Mouse (Mus musculus) neutrophil, adult 83 days (primary cell): ENCODE data around the gene Smlr1. TPM values are rescaled to one million over a fixed set of nuclear protein-coding genes. Genes with fewer than 3 reads are reported as not detected.

Source experiments
- total RNA-seq, 2 experiments: library from RNA; stranded (reverse); gene quantifications; one replicate each; pipeline ENCODE4 v1.2.4; 2023

The Smlr1 gene
- not detected for total RNA-seq

DNA sequence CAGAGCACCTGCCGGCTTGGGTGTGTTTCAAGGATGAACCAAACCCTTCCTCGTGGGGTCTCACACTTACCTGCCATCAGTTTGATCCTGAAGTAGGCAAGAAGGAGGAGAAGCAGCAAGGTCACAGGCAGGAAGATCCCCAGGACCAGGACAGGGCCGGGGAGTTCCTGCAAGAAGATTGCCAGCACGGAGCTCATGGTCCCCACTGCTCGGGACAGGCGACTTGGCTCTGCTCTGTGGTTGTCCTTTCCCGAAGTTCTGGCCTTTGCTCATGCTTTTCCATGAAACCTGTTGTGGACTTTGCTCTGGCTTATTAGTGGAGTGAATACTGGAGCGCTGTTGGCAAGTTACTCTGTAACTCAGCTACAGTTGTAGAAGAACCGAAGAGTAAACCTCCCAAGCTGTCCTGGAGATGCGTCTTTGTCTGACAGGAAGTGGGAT, at the start of gene Smlr1:
Gene Smlr1, minus strand, starts transcription at position 377 of the 441 bp plus-strand sequence.

Other genes with a start within 250 kb of the Smlr1 start
- gene Akap7, start 228.4 kb downstream of the Smlr1 start, total RNA-seq, result 10 to 100 TPM; 16.0 to 21.6 TPM
- gene Epb41l2, start 176.5 kb downstream of the Smlr1 start, total RNA-seq, result 10 to 100 TPM; 32.2 to 47.5 TPM